Mouse (Mus musculus): ENCODE results near the gene Cops8. TPM values are rescaled to one million over a fixed set of nuclear protein-coding genes. Genes with fewer than 3 reads are reported as not detected.

Cops8 gene
- polyA plus RNA-seq, 1 experiment from 2014 or later, result 184 TPM

GRCm38 (mm10) chr1:90656492-90657245 is 53.9 kb downstream of the Cops8 start:
- Histone ChIP-seq H3K27me3 (no peaks in the 10 kb centered on the region), H3K4me3 (no peak overlapping the region), H3K4me1 (peaks cover 4% of the 10 kb centered on the region; the same call in 1 of the 2 replicates), H3K27ac (no peak overlapping the region), H3K36me3 (no peaks in the 10 kb centered on the region), H3K9me3 (no peaks in the 10 kb centered on the region), H3K4me2 (replicated peaks) (no peak overlapping the region), H3K9ac (no peak overlapping the region)
- WGBS, result 79% methylated on average over 16 of the region's 16 CpGs
- no peak for ATAC-seq (ENCODE audit: insufficient number of reproducible peaks, insufficient read depth, low FRiP score, low TSS enrichment)

DNA sequence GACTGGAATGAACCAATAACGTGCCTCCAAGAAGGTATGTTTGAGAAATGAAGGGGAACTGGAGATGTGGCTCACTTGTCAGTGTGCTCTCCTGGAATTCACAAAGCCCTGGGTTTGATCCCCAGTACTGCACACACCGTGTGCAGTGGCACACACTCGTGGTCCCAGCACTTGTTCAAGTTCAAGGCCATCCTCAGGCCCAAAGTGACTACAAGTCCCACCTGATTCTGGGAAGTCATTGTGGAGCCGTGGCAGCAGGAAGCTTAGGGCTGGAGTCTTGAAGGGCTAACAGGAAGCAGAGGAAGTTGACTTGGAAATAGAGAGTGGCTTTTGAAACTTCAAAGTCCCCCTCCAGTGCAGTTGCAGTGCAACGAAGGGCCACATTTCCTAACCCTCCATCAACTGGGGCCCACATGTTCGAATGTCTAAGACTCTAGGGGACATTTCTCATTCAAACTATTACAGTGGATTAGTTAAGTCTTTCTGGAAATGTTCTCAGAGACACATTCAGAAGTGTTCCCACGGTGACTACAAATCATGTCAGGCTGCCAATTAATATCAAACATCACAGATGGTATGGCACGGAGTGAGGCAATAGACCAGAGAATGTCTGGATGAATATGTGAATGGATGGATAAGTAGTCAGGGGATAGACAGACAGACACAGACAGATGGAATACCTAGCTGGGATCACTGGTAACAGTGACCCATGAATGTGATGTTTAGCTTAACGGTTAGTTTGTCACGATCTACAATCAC is 54.7 kb downstream of the Cops8 start:
- no peak for ATAC-seq (ENCODE audit: insufficient number of reproducible peaks, insufficient read depth, low FRiP score, low TSS enrichment)
- Histone ChIP-seq H3K9me3 (no peaks in the 10 kb centered on the region), H3K27me3 (no peaks in the 10 kb centered on the region), H3K27ac (no peak overlapping the region), H3K4me3 (no peak overlapping the region), H3K4me2 (replicated peaks) (no peak overlapping the region), H3K36me3 (no peaks in the 10 kb centered on the region), H3K4me1 (peaks cover 1% of the 10 kb centered on the region; the same call in 1 of the 2 replicates), H3K9ac (no peak overlapping the region)
- 83% methylated on average over 10 of the region's 10 CpGs for WGBS

DNA sequence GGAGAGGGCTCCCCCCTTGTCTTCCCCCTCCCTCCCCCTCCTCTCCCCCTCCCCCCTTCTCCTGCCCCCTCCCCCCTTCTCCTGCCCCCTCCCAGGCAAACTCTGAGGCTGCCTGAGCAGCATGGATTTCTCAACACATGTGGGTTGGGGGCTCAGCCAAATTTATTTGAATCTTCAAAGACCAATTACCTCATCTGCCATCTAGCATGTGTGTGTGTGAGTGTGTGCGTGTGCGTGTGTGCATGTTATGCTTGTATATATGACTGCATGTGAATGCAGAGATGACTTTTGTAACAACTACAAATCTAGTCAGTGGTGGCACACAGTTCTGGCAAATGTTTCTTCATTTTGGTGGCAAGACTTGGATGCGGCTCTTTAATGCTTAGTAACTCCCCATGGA is 55.8 kb downstream of the Cops8 start:
- 90% methylated on average over 3 of the region's 3 CpGs for WGBS
- Histone ChIP-seq H3K4me2 (replicated peaks) (no peak overlapping the region), H3K4me1 (peaks cover 4% of the 10 kb centered on the region; the same call in 1 of the 2 replicates), H3K36me3 (no peaks in the 10 kb centered on the region), H3K27ac (no peak overlapping the region), H3K9me3 (no peaks in the 10 kb centered on the region), H3K4me3 (no peak overlapping the region), H3K27me3 (no peaks in the 10 kb centered on the region), H3K9ac (no peak overlapping the region)
- ATAC-seq (ENCODE audit: insufficient number of reproducible peaks, insufficient read depth, low FRiP score, low TSS enrichment), result no peak

DNA sequence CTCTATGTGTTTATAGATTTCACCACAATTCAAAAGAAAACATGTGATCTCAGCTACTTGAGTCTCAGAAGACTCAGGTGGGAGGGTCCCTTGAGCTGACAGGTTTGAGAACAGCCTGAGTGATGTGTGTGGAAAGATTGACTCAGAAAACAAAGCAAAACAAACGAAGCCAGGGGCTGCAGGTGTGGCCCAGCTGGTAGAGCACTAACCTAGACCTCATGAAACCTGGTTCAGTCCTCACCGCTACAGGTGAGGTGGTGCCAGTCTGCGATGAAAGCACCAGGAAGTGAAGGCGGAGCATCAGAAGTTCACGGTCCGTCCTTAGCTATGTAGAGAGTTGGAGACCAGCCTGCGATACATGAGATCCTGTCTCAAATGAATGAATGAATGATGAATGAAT is 57.4 kb downstream of the Cops8 start:
- no peaks in the 10 kb centered on the region for H3K27me3 ChIP-seq
- no peak overlapping the region for H3K4me3 ChIP-seq
- peaks cover 4% of the 10 kb centered on the region; the same call in 1 of the 2 replicates for H3K4me1 ChIP-seq
- no peak overlapping the region for H3K27ac ChIP-seq
- no peaks in the 10 kb centered on the region for H3K9me3 ChIP-seq
- no peak overlapping the region for H3K4me2 ChIP-seq (replicated peaks)
- no peak for ATAC-seq (ENCODE audit: insufficient number of reproducible peaks, insufficient read depth, low FRiP score, low TSS enrichment)
- no peak overlapping the region for H3K9ac ChIP-seq
- 89% methylated on average over 7 of the region's 7 CpGs for WGBS
- no peaks in the 10 kb centered on the region for H3K36me3 ChIP-seq

DNA sequence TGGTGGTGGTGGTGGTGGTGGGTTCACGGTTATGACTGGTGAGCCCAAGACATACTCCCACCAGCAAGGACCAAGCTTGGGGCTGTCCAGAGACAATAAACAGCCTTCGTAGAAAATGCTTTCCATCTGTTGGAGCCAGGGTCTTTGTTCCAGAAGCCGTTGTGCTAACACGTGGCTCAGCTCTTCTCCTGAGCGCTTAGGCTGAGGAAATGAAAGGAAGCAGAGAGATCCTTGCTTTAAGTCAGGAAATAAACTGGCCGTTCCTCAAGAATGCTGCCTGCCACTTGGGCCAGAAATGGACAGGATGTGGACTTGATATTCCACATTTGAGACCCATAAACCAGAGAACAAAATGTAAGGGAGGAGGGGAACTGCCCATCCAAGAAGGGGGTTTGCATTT is 59.7 kb downstream of the Cops8 start:
- ATAC-seq (ENCODE audit: insufficient number of reproducible peaks, insufficient read depth, low FRiP score, low TSS enrichment), result no peak
- no peaks in the 10 kb centered on the region for H3K36me3 ChIP-seq
- no peak overlapping the region for H3K27ac ChIP-seq
- no peak overlapping the region for H3K4me2 ChIP-seq (replicated peaks)
- H3K9me3 ChIP-seq, result no peaks in the 10 kb centered on the region
- no peaks in the 10 kb centered on the region for H3K27me3 ChIP-seq
- no peak overlapping the region for H3K4me3 ChIP-seq
- WGBS, result 44% methylated on average over 6 of the region's 6 CpGs
- peaks cover 4% of the 10 kb centered on the region; the same call in 1 of the 2 replicates for H3K4me1 ChIP-seq
- no peak overlapping the region for H3K9ac ChIP-seq

Other genes with a start within 250 kb of the Cops8 start
- 57.4 and 58.7 TPM in 2 replicates for gene Col6a3, start 241.0 kb downstream of the Cops8 start, polyA plus RNA-seq (2016; fragmentation: Nextera tagmentation; extraction: Ambion mirVana)